Mouse (Mus musculus) lung, embryonic 15.5 days (tissue): ENCODE data around the gene Pgbd1. TPM values are rescaled to one million over a fixed set of nuclear protein-coding genes. Genes with fewer than 3 reads are reported as not detected.
A peak's percentile ranks its signal among the peaks of the same experiment; 100 is the strongest.

Source experiments
- ATAC-seq: fragments of 200-750 bp; cut with Nextera tagmentation; 2 replicates; pipeline ENCODE4 v1.8.0; 2017; ENCODE audit warnings: moderate number of reproducible peaks, borderline replicate concordance; ENCODE audit not compliant: low FRiP score, low TSS enrichment; ENCODE audit errors: extremely low read depth
- H3K27ac ChIP-seq: fragments of 300-500 bp; sonication (generic); 2 replicates; pipeline ENCODE4 v1.5.1; 2015; ENCODE audit warnings: moderate library complexity, mild to moderate bottlenecking, inconsistent platforms
- H3K27me3 ChIP-seq: fragments of 300-500 bp; sonication (generic); 2 replicates; pipeline ENCODE4 v1.6.1; 2015; ENCODE audit warnings: inconsistent platforms
- H3K36me3 ChIP-seq: fragments of 300-500 bp; sonication (generic); 2 replicates; pipeline ENCODE4 v1.6.1; 2015; ENCODE audit warnings: inconsistent platforms
- H3K4me1 ChIP-seq: fragments of 300-500 bp; sonication (generic); 2 replicates; pipeline ENCODE4 v1.6.1; 2015; ENCODE audit warnings: inconsistent platforms
- H3K4me2 ChIP-seq: fragments of 300-500 bp; sonication (generic); 2 replicates; pipeline ENCODE4 v1.6.1; 2015; ENCODE audit warnings: inconsistent platforms, mild to moderate bottlenecking, moderate library complexity
- H3K4me3 ChIP-seq: fragments of 300-500 bp; sonication (generic); 2 replicates; pipeline ENCODE4 v1.5.1; 2015; ENCODE audit warnings: mild to moderate bottlenecking, inconsistent platforms
- H3K9ac ChIP-seq: fragments of 300-500 bp; sonication (generic); 2 replicates; pipeline ENCODE4 v1.6.1; 2015; ENCODE audit warnings: inconsistent platforms
- H3K9me3 ChIP-seq: fragments of 300-500 bp; sonication (generic); 2 replicates; pipeline ENCODE4 v1.6.1; 2016; ENCODE audit warnings: inconsistent platforms
- WGBS: fragments of 180-500 bp; shearing (Covaris S2); methylation state at CpG from one replicate; pipeline ENCODE4 v1.1.7; 2015; 5-methylcytosine and 5-hydroxymethylcytosine counted together
- microRNA counts: library from miRNA; unstranded; fragments of <30 nt; microRNA quantifications from one replicate; lab custom pipeline; 2016
- microRNA-seq: library from miRNA; unstranded; fragments of <30 nt; microRNA quantifications from one replicate; pipeline ENCODE4, GENCODE M21; 2016
- polyA plus RNA-seq: library from polyadenylated mRNA; unstranded; fragments of >200 nt; fragmentation: Nextera tagmentation; extraction: Ambion mirVana; gene quantifications from 2 replicates; pipeline ENCODE4 v1.2.1, GENCODE M21; 2015

Gene Pgbd1
- polyA plus RNA-seq, 1 experiment from 2014 or later: 3.0 TPM

GRCm38 (mm10) chr13:21395623-21396022, 45.2 kb downstream of the Pgbd1 start:
- 89% methylated on average over 6 of the region's 6 CpGs for WGBS
- Histone ChIP-seq H3K36me3 (peaks cover 62% of the 10 kb centered on the region), H3K27me3 (no peaks in the 10 kb centered on the region), H3K4me3 (no peak overlapping the region), H3K9me3 (no peaks in the 10 kb centered on the region), H3K4me2 (no peak overlapping the region), H3K27ac (no peak overlapping the region), H3K4me1 (0 out of 2 replicates have a peak, but pooled peaks cover 6% of the 10 kb centered on the region), H3K9ac (no peak overlapping the region)
- ATAC-seq: no peak

GRCm38 (mm10) chr13:21395211-21395610, 45.6 kb downstream of the Pgbd1 start:
- H3K4me1 ChIP-seq: 0 out of 2 replicates have a peak, but pooled peaks cover 3% of the 10 kb centered on the region
- H3K27me3 ChIP-seq: no peaks in the 10 kb centered on the region
- no peak overlapping the region for H3K4me3 ChIP-seq
- WGBS: 95% methylated on average over 1 of the region's 1 CpGs
- no peak overlapping the region for H3K9ac ChIP-seq
- H3K9me3 ChIP-seq: no peaks in the 10 kb centered on the region
- H3K36me3 ChIP-seq: peaks cover 66% of the 10 kb centered on the region
- no peak overlapping the region for H3K27ac ChIP-seq
- no peak overlapping the region for H3K4me2 ChIP-seq
- no peak for ATAC-seq

- no peak for ATAC-seq
- WGBS: 80% methylated on average over 2 of the region's 2 CpGs
These were observed 63.1 kb downstream of the Pgbd1 start for GRCm38 (mm10) chr13:21377773-21378172.

GRCm38 (mm10) chr13:21372700-21373099, 68.2 kb downstream of the Pgbd1 start:
- no peak overlapping the region for H3K27ac ChIP-seq
- WGBS: 77% methylated on average over 2 of the region's 2 CpGs
- H3K4me1 ChIP-seq: no peaks in the 10 kb centered on the region
- no peak for ATAC-seq
- no peaks in the 10 kb centered on the region for H3K9me3 ChIP-seq
- H3K36me3 ChIP-seq: peaks cover 34% of the 10 kb centered on the region
- H3K4me3 ChIP-seq: no peak overlapping the region
- H3K4me2 ChIP-seq: no peak overlapping the region
- H3K27me3 ChIP-seq: no peaks in the 10 kb centered on the region
- H3K9ac ChIP-seq: no peak overlapping the region

More at GRCm38 (mm10) chr13:21377773-21378172, 63.1 kb downstream of the Pgbd1 start:
- Histone ChIP-seq H3K4me3 (no peak overlapping the region), H3K9ac (no peak overlapping the region), H3K36me3 (no peaks in the 10 kb centered on the region), H3K4me2 (no peak overlapping the region), H3K27me3 (no peaks in the 10 kb centered on the region), H3K27ac (no peak overlapping the region), H3K4me1 (no peaks in the 10 kb centered on the region), H3K9me3 (no peaks in the 10 kb centered on the region)

MicroRNAs within 50 kb of the gene (microRNA counts, 519-probe panel; counts per million panel counts)
- 2,517 counts per million, percentile 53 among the panel's probes with 10 or more counts for microRNA mmu-miR-1896 (lab: Ali Mortazavi, UCI)

Small RNA genes lying within 50 kb of the gene (microRNA-seq; reads per million reads assigned to microRNA genes)
- gene Mir1896: not detected
- gene Mir6942: not detected

Other genes starting within 250 kb of the Pgbd1 start
- gene Gpx5, start 148.3 kb downstream of the Pgbd1 start, polyA plus RNA-seq: not detected in 2 replicates
- gene Gpx6, start 128.9 kb downstream of the Pgbd1 start, polyA plus RNA-seq: not detected in 2 replicates
- not detected in 2 replicates for gene Olfr1367, start 94.1 kb downstream of the Pgbd1 start, polyA plus RNA-seq
- 12.6 and 13.3 TPM in 2 replicates for gene Zscan12, start 78.2 kb downstream of the Pgbd1 start, polyA plus RNA-seq
- gene Zkscan3, start 38.3 kb downstream of the Pgbd1 start, polyA plus RNA-seq: 83.4 and 90.4 TPM in 2 replicates
- gene Zscan26, start 12.7 kb upstream of the Pgbd1 start, polyA plus RNA-seq: 31.3 and 33.8 TPM in 2 replicates
- 3.1 and 3.8 TPM in 2 replicates for gene Nkapl, start 27.5 kb upstream of the Pgbd1 start, polyA plus RNA-seq
- gene Zkscan4, start 37.8 kb upstream of the Pgbd1 start, polyA plus RNA-seq: 3.4 TPM in 2 replicates
- gene Gm10065, start 38.4 kb upstream of the Pgbd1 start, polyA plus RNA-seq: not detected in 2 replicates
- gene AK157302, start 54.2 kb upstream of the Pgbd1 start, polyA plus RNA-seq: 0.29 and 0.31 TPM in 2 replicates
- gene Gm11273, start 60.4 kb upstream of the Pgbd1 start, polyA plus RNA-seq: 4.9 and 6.1 TPM in 2 replicates
- gene Zkscan8, start 90.1 kb upstream of the Pgbd1 start, polyA plus RNA-seq: 5.5 and 6.8 TPM in 2 replicates
- gene Olfr1366, start 101.8 kb upstream of the Pgbd1 start, polyA plus RNA-seq: 0.10 and 0.26 TPM in 2 replicates
- gene Olfr1535, start 118.8 kb upstream of the Pgbd1 start, polyA plus RNA-seq: 0.04 TPM in 1 of 2 replicates, not detected in the other
- not detected in 2 replicates for gene Olfr1364, start 140.7 kb upstream of the Pgbd1 start, polyA plus RNA-seq
- not detected in 2 replicates for gene Olfr1362, start 173.0 kb upstream of the Pgbd1 start, polyA plus RNA-seq
- gene Olfr11, start 201.5 kb upstream of the Pgbd1 start, polyA plus RNA-seq: not detected in 2 replicates
- gene Olfr1361, start 222.3 kb upstream of the Pgbd1 start, polyA plus RNA-seq: not detected in 2 replicates
- not detected in 2 replicates for gene Olfr1360, start 236.3 kb upstream of the Pgbd1 start, polyA plus RNA-seq